Mouse (Mus musculus) limb, embryonic 14.5 days (tissue): ENCODE results near the gene Skint8. TPM values are rescaled to one million over a fixed set of nuclear protein-coding genes. Genes with fewer than 3 reads are reported as not detected.
"Not testable (repeated sequence)": the region's sequence is repeated elsewhere in the genome, so short reads cannot be mapped to it uniquely, and the experiment has no call there.

Experiments
- ATAC-seq: fragments of 200-750 bp; cut with Nextera tagmentation; 2 replicates; pipeline ENCODE4 v1.8.0; 2017; ENCODE audit warnings: low read depth, moderate number of reproducible peaks, moderate TSS enrichment; ENCODE audit not compliant: low FRiP score
- DNase-seq: peaks from one replicate; pipeline ENCODE4 v3.0.0-alpha.2; 2015; ENCODE audit warnings: low spot score
- H3K27ac ChIP-seq: fragments of 300-500 bp; sonication (generic); replicated peaks from 2 replicates; pipeline ENCODE4 v1.5.1; 2014; ENCODE audit warnings: low read depth, mild to moderate bottlenecking, low read length, moderate library complexity, mixed read lengths
- H3K27me3 ChIP-seq: fragments of 300-500 bp; sonication (generic); 2 replicates; pipeline ENCODE4 v1.6.1; 2014; ENCODE audit warnings: low read length, mixed read lengths; ENCODE audit not compliant: control insufficient read depth, insufficient read depth
- H3K36me3 ChIP-seq: fragments of 300-500 bp; sonication (generic); 2 replicates; pipeline ENCODE4 v1.6.1; 2014; ENCODE audit warnings: mild to moderate bottlenecking, low read length, moderate library complexity, mixed read lengths; ENCODE audit not compliant: control insufficient read depth, insufficient read depth
- H3K4me1 ChIP-seq: fragments of 300-500 bp; sonication (generic); 2 replicates; pipeline ENCODE4 v1.6.1; 2014; ENCODE audit warnings: antibody characterized with exemption, low read length, mixed read lengths; ENCODE audit not compliant: control insufficient read depth, insufficient read depth
- H3K4me2 ChIP-seq: fragments of 300-500 bp; sonication (generic); replicated peaks from 2 replicates; pipeline ENCODE4 v1.6.1; 2014; ENCODE audit warnings: low read depth, mild to moderate bottlenecking, low read length, moderate library complexity; ENCODE audit not compliant: severe bottlenecking
- H3K4me3 ChIP-seq: fragments of 300-500 bp; sonication (generic); replicated peaks from 2 replicates; pipeline ENCODE4 v1.5.1; 2014; ENCODE audit warnings: low read length
- H3K9ac ChIP-seq: fragments of 300-500 bp; sonication (generic); 2 replicates; pipeline ENCODE4 v1.6.1; 2014; ENCODE audit warnings: mild to moderate bottlenecking, low read depth, low read length, moderate library complexity; ENCODE audit not compliant: severe bottlenecking
- H3K9me3 ChIP-seq: fragments of 300-500 bp; sonication (generic); 2 replicates; pipeline ENCODE4 v1.6.1; 2016; ENCODE audit warnings: low read length; ENCODE audit not compliant: control insufficient read depth
- POLR2A ChIP-seq: fragments of 200-500 bp; IDR thresholded peaks from 2 replicates; pipeline ENCODE4 v1.8.0; 2012; ENCODE audit warnings: inconsistent platforms, mild to moderate bottlenecking, moderate library complexity, borderline replicate concordance; ENCODE audit not compliant: insufficient read depth, insufficient read length; ENCODE audit errors: extremely low read depth
- WGBS: fragments of 180-500 bp; shearing (Covaris S2); extraction: QIAGEN DNeasy Blood & Tissue Kit; methylation state at CpG from one replicate; pipeline ENCODE4 v1.1.7; 2014; 5-methylcytosine and 5-hydroxymethylcytosine counted together
- polyA plus RNA-seq, 2 experiments: library from polyadenylated mRNA; depleted of rRNA in 1 of 2; stranded (reverse) in 1 of 2; unstranded in 1 of 2; fragments of >200 nt; fragmentation: Nextera tagmentation in 1 of 2; extraction: Ambion mirVana in 1 of 2; gene quantifications; 2 replicates each; pipeline versions ENCODE4 v1.2.1 to v1.2.3; 2012 to 2014

Gene Skint8
- polyA plus RNA-seq, 2 experiments = 0.28 to 0.31 TPM

GRCm38 (mm10) chr4:111892138-111892537 is 27.1 kb upstream of the Skint8 start:
- Histone ChIP-seq H3K36me3 (no peaks in the 10 kb centered on the region), H3K4me3 (no peak overlapping the region), H3K9ac (no peak overlapping the region), H3K9me3 (no peaks in the 10 kb centered on the region), H3K27ac (no peak overlapping the region), H3K4me2 (no peak overlapping the region), H3K4me1 (no peaks in the 10 kb centered on the region), H3K27me3 (no peaks in the 10 kb centered on the region)
- ATAC-seq (no peak), DNase-seq (no peak)
- TF ChIP-seq POLR2A = no peak

GRCm38 (mm10) chr4:111897755-111898154 is 21.4 kb upstream of the Skint8 start:
- no peak for TF ChIP-seq POLR2A
- 13% methylated on average over 1 of the region's 1 CpGs for WGBS
- no peak overlapping the region for H3K9ac ChIP-seq
- ATAC-seq = no peak
- no peaks in the 10 kb centered on the region for H3K4me1 ChIP-seq
- H3K27me3 ChIP-seq = no peaks in the 10 kb centered on the region
- no peak overlapping the region for H3K4me3 ChIP-seq
- DNase-seq = no peak
- H3K27ac ChIP-seq = no peak overlapping the region
- no peaks in the 10 kb centered on the region for H3K36me3 ChIP-seq
- H3K9me3 ChIP-seq = no peaks in the 10 kb centered on the region
- H3K4me2 ChIP-seq = no peak overlapping the region

GRCm38 (mm10) chr4:111898566-111898965 is 20.6 kb upstream of the Skint8 start:
- H3K36me3 ChIP-seq = no peaks in the 10 kb centered on the region
- DNase-seq (no peak), ATAC-seq (no peak)
- H3K9me3 ChIP-seq = no peaks in the 10 kb centered on the region
- no peaks in the 10 kb centered on the region for H3K4me1 ChIP-seq
- H3K4me3 ChIP-seq = no peak overlapping the region
- no peak overlapping the region for H3K4me2 ChIP-seq
- H3K9ac ChIP-seq = no peak overlapping the region
- 61% methylated on average over 4 of the region's 4 CpGs for WGBS
- no peaks in the 10 kb centered on the region for H3K27me3 ChIP-seq
- no peak for TF ChIP-seq POLR2A
- H3K27ac ChIP-seq = no peak overlapping the region

GRCm38 (mm10) chr4:111900491-111900890 is 18.7 kb upstream of the Skint8 start:
- not testable (repeated sequence) for H3K9ac ChIP-seq, H3K27ac ChIP-seq, H3K4me2 ChIP-seq, H3K4me3 ChIP-seq, ATAC-seq, H3K27me3 ChIP-seq, DNase-seq, H3K9me3 ChIP-seq, H3K4me1 ChIP-seq, H3K36me3 ChIP-seq
- WGBS = 68% methylated on average over 1 of the region's 1 CpGs

GRCm38 (mm10) chr4:111901473-111901872 is 17.7 kb upstream of the Skint8 start:
- Histone ChIP-seq H3K27ac (no peak overlapping the region), H3K4me1 (no peaks in the 10 kb centered on the region), H3K27me3 (no peaks in the 10 kb centered on the region), H3K36me3 (no peaks in the 10 kb centered on the region), H3K4me2 (no peak overlapping the region), H3K9me3 (no peaks in the 10 kb centered on the region), H3K9ac (no peak overlapping the region), H3K4me3 (no peak overlapping the region)
- WGBS = 100% methylated on average over 1 of the region's 1 CpGs
- ATAC-seq = no peak
- no peak for DNase-seq
- no peak for TF ChIP-seq POLR2A

GRCm38 (mm10) chr4:111902775-111903174 is 16.4 kb upstream of the Skint8 start, which contains the start of gene Slc5a9:
Slc5a9 (minus strand) TSS chr4:111902918.
- Histone ChIP-seq H3K4me2 (no peak within 1 kb of the TSS), H3K27me3 (no peaks in the 10 kb centered on the region), H3K9me3 (no peaks in the 10 kb centered on the region), H3K4me3 (no peak within 1 kb of the TSS), H3K36me3 (no peaks in the 10 kb centered on the region), H3K9ac (no peak within 1 kb of the TSS), H3K4me1 (no peaks in the 10 kb centered on the region), H3K27ac (no peak within 1 kb of the TSS)
- DNase-seq = no peak
- TF ChIP-seq POLR2A = no peak
- no peak for ATAC-seq
